Mouse (Mus musculus): ENCODE data around the gene Rpap1.

The Rpap1 gene

GRCm38 (mm10) chr2:119787206-119787883 is at the start of gene Rpap1:
TSS of gene Rpap1 (minus strand) at chr2:119787537.
- in situ Hi-C loops (cut with MboI, MseI) = no loop called here

- in situ Hi-C loops (cut with MboI, MseI) = no loop called here
Measured at GRCm38 (mm10) chr2:119834231-119834630, 46.9 kb upstream of the Rpap1 start.

GRCm38 (mm10) chr2:119830579-119830978 is 43.2 kb upstream of the Rpap1 start:
- in situ Hi-C loops (cut with MboI, MseI) = no loop called here

GRCm38 (mm10) chr2:119821136-119821535 is 33.8 kb upstream of the Rpap1 start:
- in situ Hi-C loops (cut with MboI, MseI) = no loop called here

GRCm38 (mm10) chr2:119818668-119819272 is 31.4 kb upstream of the Rpap1 start:
- in situ Hi-C loops (cut with MboI, MseI) = no loop called here

GRCm38 (mm10) chr2:119817047-119817446 is 29.7 kb upstream of the Rpap1 start:
- in situ Hi-C loops (cut with MboI, MseI) = no loop called here

GRCm38 (mm10) chr2:119816611-119817010 is 29.3 kb upstream of the Rpap1 start:
- in situ Hi-C loops (cut with MboI, MseI) = no loop called here

GRCm38 (mm10) chr2:119814376-119814933 is 27.1 kb upstream of the Rpap1 start:
- in situ Hi-C loops (cut with MboI, MseI) = no loop called here

- in situ Hi-C loops (cut with MboI, MseI) = no loop called here
Measured at GRCm38 (mm10) chr2:119811490-119812146, 24.3 kb upstream of the Rpap1 start.

- in situ Hi-C loops (cut with MboI, MseI) = no loop called here
Measured at GRCm38 (mm10) chr2:119810890-119811289, 23.6 kb upstream of the Rpap1 start.

GRCm38 (mm10) chr2:119808881-119809280 is 21.5 kb upstream of the Rpap1 start:
- in situ Hi-C loops (cut with MboI, MseI) = no loop called here

GRCm38 (mm10) chr2:119808438-119808837 is 21.1 kb upstream of the Rpap1 start:
- in situ Hi-C loops (cut with MboI, MseI) = no loop called here

- in situ Hi-C loops (cut with MboI, MseI) = no loop called here
Measured at GRCm38 (mm10) chr2:119805536-119805935, 18.2 kb upstream of the Rpap1 start.

GRCm38 (mm10) chr2:119804776-119805175 is 17.4 kb upstream of the Rpap1 start:
- in situ Hi-C loops (cut with MboI, MseI) = no loop called here

GRCm38 (mm10) chr2:119804275-119804628 is 16.9 kb upstream of the Rpap1 start:
- in situ Hi-C loops (cut with MboI, MseI) = no loop called here

- in situ Hi-C loops (cut with MboI, MseI) = no loop called here
Measured at GRCm38 (mm10) chr2:119803618-119804274, 16.4 kb upstream of the Rpap1 start.

GRCm38 (mm10) chr2:119802767-119803617 is 15.7 kb upstream of the Rpap1 start:
- in situ Hi-C loops (cut with MboI, MseI) = no loop called here

- in situ Hi-C loops (cut with MboI, MseI) = no loop called here
Measured at GRCm38 (mm10) chr2:119800876-119801846, 13.8 kb upstream of the Rpap1 start.

- in situ Hi-C loops (cut with MboI, MseI) = no loop called here
Measured at GRCm38 (mm10) chr2:119799961-119800550, 12.7 kb upstream of the Rpap1 start.

Measured in regulatory T cell (primary cell).